Mouse (Mus musculus) ovary, postnatal 10 days (tissue): Measurements from ENCODE around the gene Gm10591.
"Not testable (repeated sequence)": the region's sequence is repeated elsewhere in the genome, so short reads cannot be mapped to it uniquely, and the experiment has no call there.

Experiments
- DNase-seq: peaks from one replicate; pipeline ENCODE4 v3.0.0; 2022; ENCODE audit warnings: low spot score

Gene Gm10591

DNA sequence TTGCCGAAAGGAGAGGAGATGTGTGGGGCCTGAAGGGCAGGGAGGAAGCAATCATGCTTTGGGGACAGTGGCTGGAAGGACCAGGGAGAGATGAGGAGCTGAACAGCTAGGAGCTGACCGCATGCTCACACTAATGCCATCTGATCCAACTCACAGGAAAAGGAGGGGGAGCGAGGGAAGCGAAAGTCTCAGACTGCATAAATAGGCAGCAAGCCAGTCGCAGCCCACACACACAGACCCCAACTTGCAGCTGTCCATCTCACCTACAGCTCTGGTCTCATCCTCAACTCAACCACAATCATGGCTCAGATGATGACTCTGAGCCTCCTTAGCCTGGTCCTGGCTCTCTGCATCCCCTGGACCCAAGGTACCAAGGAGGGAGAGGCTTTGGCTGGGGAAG lies at the start of gene Gm10591:
Gene Gm10591, plus strand, starts transcription at position 301 of the 400 bp plus-strand sequence.
- DNase-seq = not testable (repeated sequence)

- not testable (repeated sequence) for DNase-seq
These were observed 17.4 kb downstream of the Gm10591 start, which contains the start of gene Gm2564 for GRCm38 (mm10) chr4:42629419-42629818. TSS of gene Gm2564 (plus strand) at chr4:42629719.

DNA sequence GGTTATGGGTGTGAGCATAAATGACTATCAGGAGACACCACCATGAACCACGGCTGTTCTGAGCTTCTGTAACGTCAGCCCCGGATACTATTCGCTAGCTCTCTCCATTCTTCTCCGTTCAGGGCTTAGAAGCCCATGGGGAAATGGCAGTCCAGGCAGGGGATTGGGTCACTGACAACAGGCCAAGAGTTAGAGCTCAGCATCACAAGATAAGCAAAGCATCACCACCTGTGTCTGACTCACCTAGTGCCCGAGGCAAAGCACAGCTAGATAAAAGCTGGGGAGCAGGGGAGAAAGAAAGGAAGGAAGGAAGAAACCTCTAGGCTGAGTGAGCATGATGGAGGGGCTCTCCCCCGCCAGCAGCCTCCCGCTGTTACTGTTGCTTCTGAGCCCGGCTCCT lies 43.0 kb downstream of the Gm10591 start, which contains the start of gene Ccl27b:
Gene Ccl27b, plus strand, starts transcription at position 301 of the 400 bp plus-strand sequence.
- DNase-seq = not testable (repeated sequence)

- not testable (repeated sequence) for DNase-seq
These were observed 49.8 kb downstream of the Gm10591 start, which contains the start of gene Il11ra2 for GRCm38 (mm10) chr4:42661793-42662192. TSS of gene Il11ra2 (minus strand) at chr4:42661893.
